Mouse (Mus musculus): ENCODE measurements around the gene Frmpd1.

The Frmpd1 gene

DNA sequence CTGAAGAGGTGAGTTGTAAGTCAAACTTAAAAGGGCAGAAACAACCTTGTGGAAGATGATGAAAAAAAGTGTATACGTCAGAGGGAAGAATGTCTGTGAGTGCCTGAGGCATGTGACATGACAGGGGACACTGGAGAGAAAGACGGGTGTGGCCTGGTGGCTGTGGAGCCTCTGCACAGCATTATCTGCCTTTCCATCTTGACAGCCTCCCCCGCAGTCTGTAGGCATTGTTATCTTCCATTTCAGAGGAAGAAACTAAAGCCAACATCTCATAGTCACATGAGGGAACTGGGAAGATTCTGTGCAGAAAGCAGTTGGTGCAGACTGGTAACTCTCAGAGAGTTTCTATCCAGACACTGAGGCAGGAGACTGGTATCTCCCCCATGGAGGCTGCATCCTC is 83.2 kb downstream of the Frmpd1 start:
- no peak for TF ChIP-seq GATA4 (IDR thresholded peaks at IDR 0.05; ENCODE audit: insufficient replicate concordance, low read length)

GRCm38 (mm10) chr4:45271041-45271452 is 86.4 kb downstream of the Frmpd1 start:
- no peak for TF ChIP-seq GATA4 (IDR thresholded peaks at IDR 0.05; ENCODE audit: insufficient replicate concordance, low read length)

DNA sequence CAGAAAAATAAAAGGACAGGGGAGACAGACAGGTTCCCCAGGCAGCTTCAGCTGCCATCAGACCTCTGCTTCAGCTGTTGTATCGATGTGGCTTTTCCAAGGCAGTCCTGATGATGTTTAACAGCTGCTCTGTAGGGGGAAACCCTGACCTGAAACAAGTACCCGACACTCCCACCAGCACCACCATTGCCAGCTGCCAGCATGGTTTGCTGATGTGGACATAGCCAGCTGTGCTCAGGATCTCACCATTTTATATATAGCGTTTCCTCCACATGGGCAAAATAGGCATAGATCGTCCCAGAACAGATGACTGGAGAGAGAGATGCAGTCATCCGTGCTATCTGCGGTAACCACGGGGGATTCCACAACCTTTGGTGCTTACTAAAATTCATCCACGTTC is 91.1 kb downstream of the Frmpd1 start:
- TF ChIP-seq GATA4 (IDR thresholded peaks at IDR 0.05; ENCODE audit: insufficient replicate concordance, low read length) = no peak

- no peak for TF ChIP-seq GATA4 (IDR thresholded peaks at IDR 0.05; ENCODE audit: insufficient replicate concordance, low read length)
These were observed 94.6 kb downstream of the Frmpd1 start for GRCm38 (mm10) chr4:45279292-45279691.

- TF ChIP-seq GATA4 (IDR thresholded peaks at IDR 0.05; ENCODE audit: insufficient replicate concordance, low read length) = no peak
These were observed 95.4 kb downstream of the Frmpd1 start for GRCm38 (mm10) chr4:45279981-45280548.

DNA sequence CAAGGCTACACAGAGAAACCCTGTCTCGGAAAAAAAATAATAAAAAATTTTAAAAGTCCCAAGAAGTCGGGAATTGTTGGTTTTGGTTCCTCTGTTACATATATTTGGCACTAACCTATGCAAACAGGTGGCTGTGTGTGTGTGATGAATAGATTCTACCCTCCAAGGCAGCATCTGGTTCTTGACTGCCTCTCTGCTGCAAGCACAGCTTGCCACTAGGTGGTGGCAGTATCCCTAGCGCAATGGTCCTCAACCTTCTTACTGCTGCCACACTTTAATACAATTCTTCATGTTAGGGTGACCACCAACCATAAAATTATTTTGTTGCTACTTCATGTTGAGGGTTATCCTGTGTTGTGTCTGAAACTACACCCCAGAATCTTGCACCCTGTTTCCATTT is 101.6 kb downstream of the Frmpd1 start:
- no peak for TF ChIP-seq GATA4 (IDR thresholded peaks at IDR 0.05; ENCODE audit: insufficient replicate concordance, low read length)

DNA sequence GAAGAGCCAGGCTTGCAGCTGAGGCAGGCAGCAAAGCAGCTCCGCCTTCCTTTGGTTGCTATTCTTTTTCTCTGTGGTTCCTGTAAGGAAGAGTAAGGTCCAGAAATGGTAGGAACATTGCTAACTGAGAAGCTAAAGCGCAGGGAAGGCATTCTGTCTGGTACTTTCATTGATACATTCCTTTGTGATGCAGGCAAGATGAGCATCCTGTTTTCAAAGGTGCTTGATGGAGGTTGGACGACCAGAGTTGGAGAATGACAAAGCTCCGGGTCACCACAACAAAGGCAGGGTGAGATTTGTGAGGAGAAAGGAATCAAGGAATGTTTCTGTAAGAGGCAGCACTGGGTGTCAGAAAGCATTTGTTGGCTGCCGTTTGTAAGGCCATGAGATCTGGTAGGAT is 103.2 kb downstream of the Frmpd1 start:
- TF ChIP-seq GATA4 (IDR thresholded peaks at IDR 0.05; ENCODE audit: insufficient replicate concordance, low read length) = no peak

DNA sequence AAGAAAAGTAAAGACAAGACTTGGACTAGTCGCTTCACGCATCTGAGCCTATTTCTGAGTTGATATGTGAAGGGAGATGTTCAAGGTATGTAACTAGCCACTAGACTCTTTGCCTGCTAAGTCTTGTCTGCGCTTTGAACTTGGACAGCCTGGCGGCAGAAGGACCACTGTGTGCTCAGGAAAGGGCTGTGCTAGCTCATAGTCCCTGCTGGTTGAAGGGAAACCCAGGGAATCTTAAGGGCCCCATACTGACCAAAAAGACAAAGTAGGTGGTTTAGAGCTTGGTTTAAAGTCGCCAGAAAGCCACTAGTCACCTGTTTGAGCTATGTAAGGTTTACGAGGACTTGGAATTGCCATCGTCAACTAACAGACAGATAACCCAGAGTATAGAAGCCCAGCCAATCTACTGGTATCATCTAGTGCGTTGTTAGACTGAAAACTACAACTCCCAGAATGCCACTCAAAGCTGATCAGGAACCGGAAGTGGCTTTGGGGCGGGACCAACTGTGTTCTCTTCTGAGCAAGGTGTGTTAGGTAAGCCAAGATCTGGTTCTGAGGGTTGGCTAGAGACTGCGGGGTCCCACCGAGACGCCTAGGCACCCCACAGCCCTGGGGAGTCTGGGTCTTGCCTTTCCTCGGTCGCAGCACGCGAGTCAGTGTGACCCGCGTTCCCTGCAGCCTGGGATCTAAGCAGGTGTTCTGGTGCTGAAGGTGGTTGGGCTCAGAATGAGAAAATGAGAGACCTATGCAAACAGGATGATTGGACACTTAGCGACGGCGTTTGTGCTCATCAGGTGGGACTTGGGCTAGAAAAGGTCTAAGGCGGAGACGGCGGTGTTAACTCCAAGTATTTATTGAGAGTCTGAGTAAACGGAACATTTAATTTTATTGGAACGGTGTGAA is 112.2 kb downstream of the Frmpd1 start, which contains the start of gene Trmt10b:
Gene Trmt10b, plus strand, starts transcription at position 466 of the 903 bp plus-strand sequence.
- peak; percentile 7; the same call in 1 of the 2 replicates for TF ChIP-seq GATA4 (IDR thresholded peaks at IDR 0.05; ENCODE audit: insufficient replicate concordance, low read length)

DNA sequence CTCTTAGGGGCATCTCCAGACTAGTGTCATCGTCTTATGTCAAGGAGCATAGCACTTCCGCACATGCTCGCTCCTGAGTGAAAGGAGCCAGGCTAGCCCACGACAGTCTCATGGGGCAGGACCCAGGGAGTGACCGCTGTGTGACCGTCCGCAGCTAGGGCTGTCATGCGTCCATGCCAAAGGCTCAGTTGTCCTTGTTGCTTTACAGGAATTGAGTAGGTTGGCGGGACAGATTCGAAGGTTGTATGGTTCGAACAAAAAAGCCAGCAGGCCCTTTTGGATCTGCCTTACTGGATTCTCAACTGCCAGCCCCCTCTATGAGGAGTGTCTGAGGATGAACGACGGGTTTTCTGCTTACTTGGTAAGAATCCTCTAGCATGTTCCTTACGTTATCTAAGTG is 120.9 kb downstream of the Frmpd1 start:
- TF ChIP-seq GATA4 (IDR thresholded peaks at IDR 0.05; ENCODE audit: insufficient replicate concordance, low read length) = no peak

- TF ChIP-seq GATA4 (IDR thresholded peaks at IDR 0.05; ENCODE audit: insufficient replicate concordance, low read length) = no peak
These were observed 123.4 kb downstream of the Frmpd1 start for GRCm38 (mm10) chr4:45308046-45308445.

- no peak for TF ChIP-seq GATA4 (IDR thresholded peaks at IDR 0.05; ENCODE audit: insufficient replicate concordance, low read length)
These were observed 123.9 kb downstream of the Frmpd1 start for GRCm38 (mm10) chr4:45308606-45309005.

DNA sequence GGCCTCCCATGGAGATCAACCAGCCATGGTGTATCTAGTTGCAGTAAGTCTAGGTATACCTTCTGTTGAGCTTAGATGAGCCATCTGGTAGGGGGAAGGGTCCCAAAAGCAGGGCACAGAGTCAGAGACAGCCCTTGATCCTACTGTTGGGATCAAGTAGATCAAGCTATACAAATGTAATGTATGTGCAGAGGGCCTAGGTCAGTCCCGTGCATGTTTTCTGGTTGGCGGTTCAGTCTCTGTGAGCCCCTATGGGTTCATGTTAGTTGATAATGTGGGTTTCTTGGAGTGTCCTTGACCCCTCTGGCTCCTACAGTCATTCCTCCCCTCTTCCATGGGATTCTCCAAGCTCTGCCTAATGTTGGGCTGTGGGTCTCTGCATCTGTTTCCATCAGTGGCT is 126.4 kb downstream of the Frmpd1 start:
- TF ChIP-seq GATA4 (IDR thresholded peaks at IDR 0.05; ENCODE audit: insufficient replicate concordance, low read length) = no peak

DNA sequence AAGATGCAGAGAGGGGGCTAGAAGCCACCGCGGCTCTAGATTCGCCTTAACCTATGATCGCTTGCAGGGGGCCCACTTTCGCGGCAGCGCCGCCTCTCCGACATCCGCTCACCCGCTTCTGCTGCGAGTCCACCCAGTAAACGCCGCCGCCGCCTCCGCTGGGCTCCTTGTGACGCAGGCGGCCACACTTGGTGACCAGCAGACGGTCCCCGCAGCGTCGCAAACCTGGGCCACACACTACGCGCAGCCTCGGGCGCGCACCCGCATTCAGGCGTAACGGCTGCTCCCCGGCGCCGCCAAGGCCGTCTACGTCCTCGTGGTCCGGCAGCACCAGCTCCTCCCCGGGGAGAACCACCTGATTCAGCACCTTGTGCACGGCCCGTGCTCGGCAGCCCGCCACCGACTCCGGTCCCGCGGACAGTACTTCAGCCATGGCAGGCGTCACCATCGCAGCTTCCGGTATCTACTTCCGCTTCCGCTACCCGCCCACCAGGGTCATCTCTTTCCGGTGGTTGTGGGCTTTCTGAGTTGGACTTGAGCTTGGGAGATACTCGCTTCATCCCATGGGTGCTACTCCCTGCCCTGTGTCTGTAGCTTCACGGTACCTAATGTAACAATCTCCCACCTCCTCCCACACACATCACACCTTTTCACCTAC is 135.6 kb downstream of the Frmpd1 start:
- peak; percentile 14; the same call in 1 of the 2 replicates for TF ChIP-seq GATA4 (IDR thresholded peaks at IDR 0.05; ENCODE audit: insufficient replicate concordance, low read length)

- no peak for TF ChIP-seq GATA4 (IDR thresholded peaks at IDR 0.05; ENCODE audit: insufficient replicate concordance, low read length)
These were observed 146.5 kb downstream of the Frmpd1 start for GRCm38 (mm10) chr4:45331139-45331538.

- no peak for TF ChIP-seq GATA4 (IDR thresholded peaks at IDR 0.05; ENCODE audit: insufficient replicate concordance, low read length)
These were observed 147.8 kb downstream of the Frmpd1 start for GRCm38 (mm10) chr4:45332466-45332865.
